Mouse (Mus musculus): ENCODE results near the gene Fsd2. TPM values are rescaled to one million over a fixed set of nuclear protein-coding genes. Genes with fewer than 3 reads are reported as not detected.

The Fsd2 gene
- polyA plus RNA-seq, 1 experiment from 2014 or later = 0.07 TPM

GRCm38 (mm10) chr7:81575606-81576005 lies 8.9 kb upstream of the Fsd2 start:
- Histone ChIP-seq H3K4me3 (ENCODE audit: low read length) (no peak overlapping the region), H3K4me2 (ENCODE audit: low read depth, low read length) (no peak overlapping the region), H3K27ac (ENCODE audit: low read length) (no peak overlapping the region), H3K36me3 (ENCODE audit: control insufficient read depth, insufficient read depth, low read length) (no peaks in the 10 kb centered on the region), H3K9me3 (ENCODE audit: control insufficient read depth, low read length) (no peaks in the 10 kb centered on the region), H3K4me1 (ENCODE audit: control insufficient read depth, insufficient read depth, low read length) (peaks cover 8% of the 10 kb centered on the region; the same call in 1 of the 2 replicates), H3K9ac (ENCODE audit: low read depth, low read length) (no peak overlapping the region), H3K27me3 (replicated peaks; ENCODE audit: control insufficient read depth, insufficient read depth, low read length) (no peaks in the 10 kb centered on the region)
- WGBS = 93% methylated on average over 10 of the region's 10 CpGs
- ATAC-seq = no peak

DNA sequence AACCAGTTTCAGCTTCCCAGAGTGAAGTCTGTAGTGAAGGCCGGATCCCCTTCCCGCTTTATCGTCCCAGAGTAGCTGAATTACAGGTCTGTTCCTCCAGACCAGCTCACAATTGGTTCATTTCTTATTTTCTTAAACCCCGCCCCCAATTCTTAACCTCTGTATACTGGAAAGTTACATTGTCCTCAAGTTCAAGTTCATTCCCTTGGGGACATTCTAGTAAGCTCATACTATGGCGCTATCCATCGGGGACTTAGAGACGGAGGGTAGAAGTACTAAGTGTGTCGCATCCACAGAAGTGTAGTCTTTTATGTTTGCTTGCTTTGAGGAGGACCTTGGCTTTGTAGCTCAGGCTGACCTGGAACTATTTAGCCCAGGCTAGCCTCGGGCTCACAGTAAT lies 7.1 kb upstream of the Fsd2 start:
- H3K27ac ChIP-seq (ENCODE audit: low read length) = no peak overlapping the region
- 94% methylated on average over 9 of the region's 9 CpGs for WGBS
- H3K9ac ChIP-seq (ENCODE audit: low read depth, low read length) = no peak overlapping the region
- H3K27me3 ChIP-seq (replicated peaks; ENCODE audit: control insufficient read depth, insufficient read depth, low read length) = no peaks in the 10 kb centered on the region
- H3K9me3 ChIP-seq (ENCODE audit: control insufficient read depth, low read length) = no peaks in the 10 kb centered on the region
- no peak for ATAC-seq
- H3K4me3 ChIP-seq (ENCODE audit: low read length) = no peak overlapping the region
- H3K4me1 ChIP-seq (ENCODE audit: control insufficient read depth, insufficient read depth, low read length) = peaks cover 8% of the 10 kb centered on the region; the same call in 1 of the 2 replicates
- H3K36me3 ChIP-seq (ENCODE audit: control insufficient read depth, insufficient read depth, low read length) = no peaks in the 10 kb centered on the region
- no peak overlapping the region for H3K4me2 ChIP-seq (ENCODE audit: low read depth, low read length)

DNA sequence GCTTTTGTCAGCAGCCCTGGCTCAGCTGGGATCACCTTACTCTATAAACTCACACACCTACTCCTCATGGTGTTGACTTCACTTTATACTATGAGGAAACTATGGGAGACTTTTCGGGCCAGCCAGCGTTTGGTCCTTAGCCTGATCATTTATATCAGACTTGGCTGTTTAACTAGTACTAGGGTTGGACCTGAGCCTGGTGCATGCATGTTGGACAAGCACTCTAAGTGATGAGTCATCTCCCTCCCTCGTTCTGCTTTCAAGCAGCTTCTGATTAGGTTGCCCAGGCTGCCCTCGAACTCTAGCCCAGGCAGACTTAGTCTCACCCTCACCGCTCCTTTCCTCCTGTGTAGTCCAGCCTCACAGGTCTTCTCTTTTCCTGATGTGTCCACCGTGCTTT lies 6.7 kb upstream of the Fsd2 start:
- Histone ChIP-seq H3K9ac (ENCODE audit: low read depth, low read length) (no peak overlapping the region), H3K4me1 (ENCODE audit: control insufficient read depth, insufficient read depth, low read length) (peaks cover 8% of the 10 kb centered on the region; the same call in 1 of the 2 replicates), H3K4me3 (ENCODE audit: low read length) (no peak overlapping the region), H3K27ac (ENCODE audit: low read length) (no peak overlapping the region), H3K4me2 (ENCODE audit: low read depth, low read length) (no peak overlapping the region), H3K27me3 (replicated peaks; ENCODE audit: control insufficient read depth, insufficient read depth, low read length) (no peaks in the 10 kb centered on the region), H3K9me3 (ENCODE audit: control insufficient read depth, low read length) (no peaks in the 10 kb centered on the region), H3K36me3 (ENCODE audit: control insufficient read depth, insufficient read depth, low read length) (no peaks in the 10 kb centered on the region)
- no peak for ATAC-seq
- WGBS = 82% methylated on average over 6 of the region's 6 CpGs

GRCm38 (mm10) chr7:81572610-81573268 lies 6.0 kb upstream of the Fsd2 start:
- no peak for ATAC-seq
- Histone ChIP-seq H3K4me3 (ENCODE audit: low read length) (peak overlapping the region; percentile 93), H3K36me3 (ENCODE audit: control insufficient read depth, insufficient read depth, low read length) (no peaks in the 10 kb centered on the region), H3K4me2 (ENCODE audit: low read depth, low read length) (peak overlapping the region; percentile 80), H3K27ac (ENCODE audit: low read length) (no peak overlapping the region; the same call in 1 of the 2 replicates), H3K4me1 (ENCODE audit: control insufficient read depth, insufficient read depth, low read length) (peaks cover 8% of the 10 kb centered on the region; the same call in 1 of the 2 replicates), H3K27me3 (replicated peaks; ENCODE audit: control insufficient read depth, insufficient read depth, low read length) (no peaks in the 10 kb centered on the region), H3K9me3 (ENCODE audit: control insufficient read depth, low read length) (no peaks in the 10 kb centered on the region), H3K9ac (ENCODE audit: low read depth, low read length) (peak overlapping the region; percentile 85; the same call in 1 of the 2 replicates)
- 67% methylated on average over 6 of the region's 6 CpGs for WGBS

- H3K9me3 ChIP-seq (ENCODE audit: control insufficient read depth, low read length) = no peaks in the 10 kb centered on the region
- peak overlapping the region; percentile 93 for H3K4me3 ChIP-seq (ENCODE audit: low read length)
- H3K9ac ChIP-seq (ENCODE audit: low read depth, low read length) = peak overlapping the region; percentile 85
- WGBS = 12% methylated on average over 15 of the region's 15 CpGs
- no peaks in the 10 kb centered on the region for H3K27me3 ChIP-seq (replicated peaks; ENCODE audit: control insufficient read depth, insufficient read depth, low read length)
- H3K27ac ChIP-seq (ENCODE audit: low read length) = peak overlapping the region; percentile 97
- H3K36me3 ChIP-seq (ENCODE audit: control insufficient read depth, insufficient read depth, low read length) = no peaks in the 10 kb centered on the region
- no peak for ATAC-seq
- H3K4me2 ChIP-seq (ENCODE audit: low read depth, low read length) = peak overlapping the region; percentile 80
- peaks cover 8% of the 10 kb centered on the region; the same call in 1 of the 2 replicates for H3K4me1 ChIP-seq (ENCODE audit: control insufficient read depth, insufficient read depth, low read length)
These were observed 5.2 kb upstream of the Fsd2 start for GRCm38 (mm10) chr7:81571941-81572441.

- WGBS = under 1% methylated on average over 85 of the region's 96 CpGs
- Histone ChIP-seq H3K9me3 (ENCODE audit: control insufficient read depth, low read length) (no peaks in the 10 kb centered on the region), H3K4me3 (ENCODE audit: low read length) (peak within 1 kb of the TSS; percentile 93), H3K36me3 (ENCODE audit: control insufficient read depth, insufficient read depth, low read length) (no peaks in the 10 kb centered on the region), H3K9ac (ENCODE audit: low read depth, low read length) (peak within 1 kb of the TSS; percentile 85), H3K4me1 (ENCODE audit: control insufficient read depth, insufficient read depth, low read length) (peaks cover 8% of the 10 kb centered on the region; the same call in 1 of the 2 replicates), H3K4me2 (ENCODE audit: low read depth, low read length) (peak within 1 kb of the TSS; percentile 80), H3K27ac (ENCODE audit: low read length) (peak within 1 kb of the TSS; percentile 97), H3K27me3 (replicated peaks; ENCODE audit: control insufficient read depth, insufficient read depth, low read length) (no peaks in the 10 kb centered on the region)
- peak; percentile 99 for ATAC-seq
These were observed 4.6 kb upstream of the Fsd2 start, which contains the start of gene Whamm for GRCm38 (mm10) chr7:81571108-81571940. Whamm (plus strand) TSS chr7:81571266.

GRCm38 (mm10) chr7:81570752-81571107 lies 4.0 kb upstream of the Fsd2 start:
- Histone ChIP-seq H3K27me3 (replicated peaks; ENCODE audit: control insufficient read depth, insufficient read depth, low read length) (no peaks in the 10 kb centered on the region), H3K4me1 (ENCODE audit: control insufficient read depth, insufficient read depth, low read length) (peaks cover 8% of the 10 kb centered on the region; the same call in 1 of the 2 replicates), H3K4me2 (ENCODE audit: low read depth, low read length) (peak overlapping the region; percentile 53), H3K9me3 (ENCODE audit: control insufficient read depth, low read length) (no peaks in the 10 kb centered on the region), H3K36me3 (ENCODE audit: control insufficient read depth, insufficient read depth, low read length) (no peaks in the 10 kb centered on the region), H3K4me3 (ENCODE audit: low read length) (peak overlapping the region; percentile 93), H3K9ac (ENCODE audit: low read depth, low read length) (no peak overlapping the region), H3K27ac (ENCODE audit: low read length) (no peak overlapping the region)
- WGBS = 6% methylated on average over 5 of the region's 5 CpGs
- ATAC-seq = no peak

- Histone ChIP-seq H3K36me3 (ENCODE audit: control insufficient read depth, insufficient read depth, low read length) (no peaks in the 10 kb centered on the region), H3K4me3 (ENCODE audit: low read length) (no peak overlapping the region), H3K9me3 (ENCODE audit: control insufficient read depth, low read length) (no peaks in the 10 kb centered on the region), H3K27ac (ENCODE audit: low read length) (0 out of 2 replicates have a peak overlapping the region, but pooled peaks have one; percentile 9), H3K4me1 (ENCODE audit: control insufficient read depth, insufficient read depth, low read length) (peaks cover 8% of the 10 kb centered on the region; the same call in 1 of the 2 replicates), H3K9ac (ENCODE audit: low read depth, low read length) (no peak overlapping the region), H3K4me2 (ENCODE audit: low read depth, low read length) (no peak overlapping the region), H3K27me3 (replicated peaks; ENCODE audit: control insufficient read depth, insufficient read depth, low read length) (no peaks in the 10 kb centered on the region)
- WGBS = 81% methylated on average over 3 of the region's 3 CpGs
- no peak for ATAC-seq
These were observed 3.5 kb upstream of the Fsd2 start for GRCm38 (mm10) chr7:81570271-81570670.

DNA sequence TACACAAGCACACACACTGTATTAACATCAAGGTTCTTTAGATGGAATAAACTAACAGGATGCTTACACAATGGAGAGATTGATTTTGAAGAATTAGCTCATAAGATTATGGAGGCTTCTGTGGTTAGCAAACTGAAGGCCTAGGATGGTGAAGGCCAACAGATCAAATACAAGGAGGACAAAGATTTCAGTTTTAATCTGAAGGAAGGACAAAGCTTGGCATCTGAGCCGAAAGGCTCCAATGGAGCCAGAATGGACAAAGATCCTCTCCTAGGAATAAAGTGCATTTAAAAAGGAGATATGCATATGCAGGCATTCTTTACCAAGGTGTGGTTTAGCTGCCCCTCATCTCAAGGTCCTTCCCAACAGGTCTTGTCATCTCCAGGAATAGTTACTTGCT lies 3.1 kb upstream of the Fsd2 start:
- Histone ChIP-seq H3K27ac (ENCODE audit: low read length) (no peak overlapping the region), H3K4me1 (ENCODE audit: control insufficient read depth, insufficient read depth, low read length) (peaks cover 8% of the 10 kb centered on the region; the same call in 1 of the 2 replicates), H3K27me3 (replicated peaks; ENCODE audit: control insufficient read depth, insufficient read depth, low read length) (no peaks in the 10 kb centered on the region), H3K9me3 (ENCODE audit: control insufficient read depth, low read length) (no peaks in the 10 kb centered on the region), H3K4me2 (ENCODE audit: low read depth, low read length) (no peak overlapping the region), H3K36me3 (ENCODE audit: control insufficient read depth, insufficient read depth, low read length) (no peaks in the 10 kb centered on the region), H3K4me3 (ENCODE audit: low read length) (no peak overlapping the region), H3K9ac (ENCODE audit: low read depth, low read length) (no peak overlapping the region)
- 95% methylated on average over 1 of the region's 1 CpGs for WGBS
- no peak for ATAC-seq
